In genomic region chr10:120407230-120407629, GRCm38 (mm10) we compare ENCODE assay signal across 23 mouse cellular contexts.
DNase-seq lines count a peak whose midpoint lies in the region; ATAC-seq lines count a peak whose summit lies in the region.
"Had no signal": no experiment of that assay in that cellular context is flagged by ENCODE, and none has a peak within 500 bp of the region (broad histone marks: within the 10 kb centered on the region; RNA-seq: fewer than 3 reads in every experiment).

No protein-coding gene starts in this region.

- no peak for ATAC-seq in kidney, embryonic 14.5 days (ENCODE audit: low FRiP score, low TSS enrichment)
- peak; percentile 38; the same call in 1 of the 2 replicates for ATAC-seq in midbrain, embryonic 12.5 days (ENCODE audit: low FRiP score, low read depth)
- no peak for ATAC-seq in midbrain, embryonic 14.5 days (ENCODE audit: low FRiP score, low TSS enrichment)

- peak; percentile 73 for DNase-seq in embryo, embryonic 10 days (ENCODE audit: low spot score)
- no peak for DNase-seq in embryo, embryonic 9.5 days (ENCODE audit: extremely low spot score)
- no peak for DNase-seq in kidney, postnatal 10 days
- no peak for DNase-seq in midbrain, embryonic 14.5 days
- peak; percentile 81 for DNase-seq in retina, postnatal 1 day
- DNase-seq in cerebellum, postnatal 4 days (ENCODE audit: low spot score in 2 of 2): no peak
- DNase-seq: adrenal gland, postnatal 10 days; cerebellum, adult 18-20 months; cerebellum, postnatal 14 days; heart, postnatal 36 days; kidney, adult 18-20 months; kidney, postnatal 14 days; right cerebral cortex, adult 18-20 months; right cerebral cortex, postnatal 4 days; thymus, postnatal 25 days had no signal

- no peak overlapping the region for H3K4me2 ChIP-seq in kidney, embryonic 14.5 days (replicated peaks; ENCODE audit: low read depth, low read length)
- H3K4me2 ChIP-seq in midbrain, embryonic 12.5 days (replicated peaks): no peak overlapping the region
- H3K4me2 ChIP-seq in midbrain, embryonic 14.5 days (ENCODE audit: low read length): no peak overlapping the region
- H3K4me2 ChIP-seq: hindbrain, embryonic 13.5 days; limb, embryonic 15.5 days; liver, embryonic 15.5 days; neural tube, embryonic 12.5 days had no signal

- peak overlapping the region; percentile 37; the same call in 1 of the 2 replicates for H3K27ac ChIP-seq in kidney, embryonic 14.5 days (ENCODE audit: low read depth, low read length)
- no peak overlapping the region for H3K27ac ChIP-seq in midbrain, embryonic 12.5 days (replicated peaks)
- no peak overlapping the region for H3K27ac ChIP-seq in midbrain, embryonic 14.5 days (replicated peaks; ENCODE audit: low read depth, low read length)
- H3K27ac ChIP-seq: hindbrain, embryonic 13.5 days; layer of hippocampus, adult 2 months; limb, embryonic 15.5 days; liver, embryonic 15.5 days; macrophage; neural tube, embryonic 12.5 days had no signal

- H3K9ac ChIP-seq in kidney, embryonic 14.5 days (ENCODE audit: low read depth, low read length): no peak overlapping the region
- no peak overlapping the region for H3K9ac ChIP-seq in midbrain, embryonic 12.5 days (replicated peaks)
- no peak overlapping the region for H3K9ac ChIP-seq in midbrain, embryonic 14.5 days (replicated peaks; ENCODE audit: low read length)
- H3K9ac ChIP-seq: hindbrain, embryonic 13.5 days; limb, embryonic 15.5 days; liver, embryonic 15.5 days; neural tube, embryonic 12.5 days had no signal

- no peaks in the 10 kb centered on the region for H3K27me3 ChIP-seq in kidney, embryonic 14.5 days (ENCODE audit: control insufficient read depth, insufficient read depth, low read length)
- no peaks in the 10 kb centered on the region for H3K27me3 ChIP-seq in midbrain, embryonic 12.5 days
- no peaks in the 10 kb centered on the region for H3K27me3 ChIP-seq in midbrain, embryonic 14.5 days (ENCODE audit: control insufficient read depth, insufficient read depth, low read length)
- H3K27me3 ChIP-seq: hindbrain, embryonic 13.5 days; limb, embryonic 15.5 days; liver, embryonic 15.5 days; neural tube, embryonic 12.5 days had no signal

- 28% methylated on average over 9 of the region's 9 CpGs for WGBS in kidney, embryonic 14.5 days
- WGBS in midbrain, embryonic 12.5 days: 19% methylated on average over 9 of the region's 9 CpGs
- WGBS in midbrain, embryonic 14.5 days: 15% methylated on average over 9 of the region's 9 CpGs

- peaks cover 25% of the 10 kb centered on the region; the same call in 1 of the 2 replicates for H3K36me3 ChIP-seq in kidney, embryonic 14.5 days (ENCODE audit: control insufficient read depth, insufficient read depth, low read length)
- no peaks in the 10 kb centered on the region for H3K36me3 ChIP-seq in midbrain, embryonic 12.5 days
- H3K36me3 ChIP-seq in midbrain, embryonic 14.5 days (ENCODE audit: control insufficient read depth, insufficient read depth, low read length): no peaks in the 10 kb centered on the region
- H3K36me3 ChIP-seq: hindbrain, embryonic 13.5 days; liver, embryonic 15.5 days; neural tube, embryonic 12.5 days had no signal

- H3K4me1 ChIP-seq in kidney, embryonic 14.5 days (ENCODE audit: control insufficient read depth, insufficient read depth, low read length): peaks cover 15% of the 10 kb centered on the region
- peaks cover 34% of the 10 kb centered on the region for H3K4me1 ChIP-seq in midbrain, embryonic 12.5 days
- H3K4me1 ChIP-seq in midbrain, embryonic 14.5 days (ENCODE audit: control insufficient read depth, insufficient read depth, low read length): peaks cover 8% of the 10 kb centered on the region

- H3K9me3 ChIP-seq in kidney, embryonic 14.5 days (ENCODE audit: control insufficient read depth, low read length): no peaks in the 10 kb centered on the region
- H3K9me3 ChIP-seq in midbrain, embryonic 12.5 days: no peaks in the 10 kb centered on the region
- H3K9me3 ChIP-seq in midbrain, embryonic 14.5 days (ENCODE audit: control insufficient read depth, low read length): no peaks in the 10 kb centered on the region
- H3K9me3 ChIP-seq: hindbrain, embryonic 13.5 days; limb, embryonic 15.5 days; liver, embryonic 15.5 days; neural tube, embryonic 12.5 days had no signal

- no peak overlapping the region for H3K4me3 ChIP-seq in kidney, embryonic 14.5 days (ENCODE audit: low read length)
- no peak overlapping the region for H3K4me3 ChIP-seq in midbrain, embryonic 12.5 days
- H3K4me3 ChIP-seq in midbrain, embryonic 14.5 days (replicated peaks; ENCODE audit: low read depth, low read length): no peak overlapping the region
- H3K4me3 ChIP-seq: hindbrain, embryonic 13.5 days; layer of hippocampus, adult 2 months; limb, embryonic 15.5 days; liver, embryonic 15.5 days; neural tube, embryonic 12.5 days had no signal

Comparison
In these comparisons a context has a peak if more than half of its experiments do, and no peak if none do; other contexts are left out.
1. DNase-seq: peak in embryo, embryonic 10 days (single experiment) and retina, postnatal 1 day (single experiment); none in embryo, embryonic 9.5 days (single experiment), kidney, postnatal 10 days (single experiment), midbrain, embryonic 14.5 days (single experiment) and cerebellum, postnatal 4 days (0 of 2).